Mouse (Mus musculus) inflammation-experienced regulatory T-cells, adult 6 months (primary cell): ENCODE measurements around the gene Zfp800. TPM values are rescaled to one million over a fixed set of nuclear protein-coding genes. Genes with fewer than 3 reads are reported as not detected.

ENCODE experiments used
- ATAC-seq: one replicate; pipeline ENCODE4 v1.8.0; 2017
- polyA plus RNA-seq, 3 experiments: library from polyadenylated mRNA; unstranded; fragments of 100-300 nt; shearing (Covaris generic); gene quantifications; one replicate each; pipeline ENCODE4 v1.2.1; 2017

The Zfp800 gene
- polyA plus RNA-seq, 3 experiments from 2014 or later = 25.4 to 38.2 (median 29.1) TPM

- ATAC-seq = no peak
Observed at GRCm38 (mm10) chr6:28396051-28396852, 1.6 kb downstream of the Zfp800 start.

- no peak for ATAC-seq
Observed at GRCm38 (mm10) chr6:28389038-28389437, 8.8 kb downstream of the Zfp800 start.

DNA sequence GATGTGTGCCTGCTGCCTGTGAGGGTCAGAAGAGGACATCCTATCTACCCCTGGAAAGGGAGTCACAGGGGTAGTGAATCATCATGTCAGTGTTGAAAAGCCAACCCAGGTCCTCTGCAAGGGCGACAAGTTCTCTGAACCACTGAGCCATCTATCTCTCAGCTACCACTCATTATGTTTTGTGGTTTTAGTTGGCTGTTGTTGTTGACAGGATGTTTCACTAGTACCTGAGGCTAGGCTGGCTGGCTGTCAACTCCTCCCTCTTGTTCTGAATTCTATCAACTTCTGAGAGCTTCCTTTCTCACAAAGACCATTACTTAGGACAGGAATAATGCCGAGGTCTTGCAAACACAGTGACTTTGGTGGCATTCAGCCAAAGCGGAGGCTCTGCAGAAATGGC is 12.6 kb downstream of the Zfp800 start:
- peak; percentile 41 for ATAC-seq

- no peak for ATAC-seq
Observed at GRCm38 (mm10) chr6:28381983-28382382, 15.8 kb downstream of the Zfp800 start.

DNA sequence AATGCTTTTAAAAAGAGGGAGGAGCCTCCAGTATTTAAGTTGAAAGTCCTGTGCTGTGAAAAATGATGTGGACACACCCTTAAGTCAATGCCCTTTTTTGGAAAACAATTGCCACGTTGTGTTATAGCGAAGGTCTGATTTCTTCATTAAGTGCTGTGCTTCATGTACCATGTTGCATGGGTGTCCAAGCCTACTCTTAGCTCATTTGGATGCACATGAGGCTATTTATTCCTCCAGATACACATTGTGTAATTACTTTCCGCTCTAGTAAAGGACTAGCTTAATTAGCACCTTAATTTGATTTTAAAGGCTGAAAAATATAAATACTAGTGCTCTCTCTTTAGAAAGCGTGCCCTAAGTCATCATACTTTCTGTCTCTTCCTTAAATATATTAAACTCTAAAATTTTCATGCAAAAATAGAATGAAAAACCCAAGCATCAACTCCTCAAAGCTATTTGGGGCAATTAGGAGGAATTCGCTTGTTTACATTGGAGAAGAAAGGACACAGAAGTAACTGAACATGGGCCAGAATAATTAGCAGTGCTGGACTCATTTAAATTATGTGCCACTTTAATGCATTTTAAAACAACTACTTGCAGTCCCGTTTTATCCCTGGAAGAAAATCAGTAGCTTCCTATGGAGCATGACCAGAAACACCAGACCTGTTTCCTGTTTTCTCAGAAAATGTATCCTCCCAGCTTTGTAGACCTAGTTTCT is 27.7 kb downstream of the Zfp800 start:
- ATAC-seq = no peak

DNA sequence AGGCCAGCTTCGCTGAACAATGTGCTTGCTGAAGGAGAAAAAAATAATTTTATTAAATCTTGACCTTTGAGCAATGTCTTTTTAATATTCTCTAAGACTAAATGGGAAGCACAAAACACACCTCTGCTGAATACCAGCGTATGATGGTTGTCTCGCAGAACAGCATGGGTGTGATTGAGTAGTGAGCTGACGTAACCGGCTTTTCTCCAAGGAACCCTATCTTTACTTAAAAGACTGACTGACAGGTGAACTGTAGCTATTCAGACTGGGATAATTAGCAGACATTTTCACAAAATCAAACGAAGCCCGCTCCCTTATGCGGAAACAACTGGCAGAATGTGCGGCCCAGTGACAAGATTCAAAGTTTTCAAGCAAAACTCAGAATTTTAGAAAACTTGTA is 30.2 kb downstream of the Zfp800 start:
- no peak for ATAC-seq

DNA sequence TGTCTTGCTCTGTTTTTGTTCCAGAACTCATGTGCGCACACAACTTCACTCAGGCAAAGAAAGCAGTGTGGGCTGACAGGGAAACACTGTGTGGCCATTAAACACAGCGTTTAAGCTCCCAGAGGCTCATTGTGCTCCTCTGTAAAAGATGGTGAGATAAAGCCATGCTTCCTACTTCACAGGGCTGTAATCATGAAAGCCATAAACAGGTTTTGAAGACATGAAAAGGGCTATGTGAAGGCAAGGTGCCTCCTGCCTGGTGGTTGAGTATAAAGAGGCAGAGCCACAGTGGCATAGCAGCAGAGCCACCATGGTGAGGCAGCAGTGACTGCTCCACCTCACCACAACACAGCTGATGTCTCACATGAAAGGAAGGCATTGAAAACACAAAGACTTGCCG is 46.7 kb downstream of the Zfp800 start:
- no peak for ATAC-seq

DNA sequence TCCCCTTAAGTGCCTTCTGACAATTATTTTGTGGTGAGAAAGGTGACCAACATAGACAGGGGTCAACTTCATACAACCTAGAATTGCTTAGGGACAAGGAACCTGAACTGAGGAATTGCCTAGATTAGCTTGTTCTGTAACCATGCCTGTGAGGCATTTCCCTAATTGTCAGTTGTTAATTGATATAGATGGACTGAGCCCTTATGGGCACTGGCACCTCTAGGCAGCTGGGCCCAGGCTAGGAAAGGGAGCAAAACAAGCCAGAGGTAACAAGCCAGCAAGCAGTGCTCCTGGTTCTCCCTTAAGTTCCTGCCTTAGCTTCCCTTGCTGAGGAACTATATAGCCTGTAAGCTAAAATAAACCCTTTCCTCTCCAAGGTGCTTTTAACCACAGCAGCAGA is 52.1 kb downstream of the Zfp800 start:
- ATAC-seq = no peak

DNA sequence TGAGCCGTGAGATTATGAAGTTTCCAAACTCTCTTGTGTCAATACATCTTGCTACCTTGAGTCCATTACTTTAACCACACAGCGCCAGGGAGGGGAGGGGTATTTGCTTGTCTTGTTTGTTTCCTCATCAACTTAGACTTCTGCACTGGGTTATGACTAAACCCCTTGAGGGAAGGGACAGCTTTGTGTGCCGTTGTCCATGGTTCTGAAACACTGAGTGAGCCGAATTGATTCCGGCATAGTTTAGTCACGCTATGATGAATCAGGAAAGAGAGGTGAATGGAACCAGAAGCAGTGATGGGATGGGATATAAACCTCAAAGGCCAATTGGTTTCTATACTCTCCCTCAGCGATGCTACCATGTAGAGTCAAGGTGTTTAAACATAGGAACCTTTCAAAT is 52.6 kb downstream of the Zfp800 start:
- ATAC-seq = no peak

DNA sequence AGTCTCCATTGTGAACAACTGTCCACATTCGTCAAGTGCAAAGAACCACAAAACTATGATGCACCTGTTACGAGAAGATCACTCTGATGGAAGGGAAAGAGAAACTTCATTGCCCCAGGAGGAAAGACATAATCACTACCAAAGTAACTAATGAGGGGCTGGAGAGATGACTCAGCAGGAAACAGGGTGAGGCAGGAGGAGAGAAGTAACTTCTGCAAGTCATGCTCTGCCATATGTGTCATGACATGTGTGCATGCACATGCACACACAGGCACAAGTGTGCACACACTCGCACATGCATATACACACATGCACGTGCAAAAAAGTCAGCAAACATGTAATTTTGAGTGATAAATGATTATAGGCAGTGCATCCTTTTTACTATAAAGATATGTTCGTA is 54.9 kb downstream of the Zfp800 start:
- ATAC-seq = no peak

- no peak for ATAC-seq
Observed at GRCm38 (mm10) chr6:28341174-28341573, 56.6 kb downstream of the Zfp800 start.

GRCm38 (mm10) chr6:28339410-28339809 is 58.4 kb downstream of the Zfp800 start:
- ATAC-seq = no peak

DNA sequence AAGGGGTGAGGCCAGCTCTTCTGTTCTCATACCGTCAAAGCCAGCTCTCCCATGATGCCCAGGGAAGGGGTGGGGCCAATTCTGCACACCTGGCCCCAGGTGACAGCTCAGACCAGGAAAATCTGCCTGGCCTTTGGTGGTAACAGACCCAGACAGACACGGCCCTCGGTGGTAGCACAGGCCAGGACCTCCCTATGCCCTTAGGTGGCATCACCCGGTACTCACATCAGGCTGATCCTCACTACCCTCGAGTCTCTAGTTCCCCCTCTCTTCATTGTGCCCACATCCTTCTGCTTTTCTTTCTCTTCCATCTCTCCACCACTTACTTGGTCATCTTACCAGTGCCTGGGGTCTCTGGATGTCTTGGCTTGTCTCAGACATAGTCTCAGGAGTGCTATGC is 64.1 kb downstream of the Zfp800 start:
- ATAC-seq = no peak

DNA sequence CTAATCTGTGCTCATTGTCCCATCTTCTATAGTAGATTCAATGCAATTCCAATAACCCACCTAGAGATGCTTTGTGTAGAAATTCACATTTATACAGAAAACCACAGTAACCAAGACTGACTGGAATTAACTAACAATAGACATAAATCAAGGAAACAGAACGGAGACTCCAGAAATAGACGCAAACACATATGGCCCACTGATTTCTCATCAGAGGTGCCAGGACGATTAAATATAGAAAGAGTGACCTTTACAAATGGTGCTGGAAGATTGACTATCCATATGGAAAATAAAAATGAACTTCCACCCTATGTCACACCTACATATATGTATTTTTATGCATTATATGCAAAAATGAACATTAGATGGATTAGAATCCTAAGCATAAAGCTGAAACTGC is 65.3 kb downstream of the Zfp800 start:
- no peak for ATAC-seq

DNA sequence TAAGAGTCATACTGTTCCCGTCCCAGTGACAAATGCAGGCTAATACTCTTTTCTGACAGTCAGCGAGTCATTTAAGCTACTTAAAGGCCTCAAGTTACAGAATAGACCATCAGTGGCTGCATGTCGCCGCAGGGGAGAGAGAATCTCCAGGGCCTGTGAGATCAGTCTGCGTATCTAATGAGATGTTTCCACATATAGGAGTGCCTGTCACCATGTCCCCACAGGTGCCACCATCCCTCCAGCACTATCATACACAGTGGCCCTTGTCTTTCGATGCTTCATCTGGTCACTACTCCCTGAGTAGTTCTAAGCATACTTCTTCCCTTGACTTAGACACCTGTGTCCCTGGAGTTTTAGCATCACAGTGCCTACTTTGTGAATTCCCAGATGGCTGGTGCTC is 68.0 kb downstream of the Zfp800 start:
- no peak for ATAC-seq

DNA sequence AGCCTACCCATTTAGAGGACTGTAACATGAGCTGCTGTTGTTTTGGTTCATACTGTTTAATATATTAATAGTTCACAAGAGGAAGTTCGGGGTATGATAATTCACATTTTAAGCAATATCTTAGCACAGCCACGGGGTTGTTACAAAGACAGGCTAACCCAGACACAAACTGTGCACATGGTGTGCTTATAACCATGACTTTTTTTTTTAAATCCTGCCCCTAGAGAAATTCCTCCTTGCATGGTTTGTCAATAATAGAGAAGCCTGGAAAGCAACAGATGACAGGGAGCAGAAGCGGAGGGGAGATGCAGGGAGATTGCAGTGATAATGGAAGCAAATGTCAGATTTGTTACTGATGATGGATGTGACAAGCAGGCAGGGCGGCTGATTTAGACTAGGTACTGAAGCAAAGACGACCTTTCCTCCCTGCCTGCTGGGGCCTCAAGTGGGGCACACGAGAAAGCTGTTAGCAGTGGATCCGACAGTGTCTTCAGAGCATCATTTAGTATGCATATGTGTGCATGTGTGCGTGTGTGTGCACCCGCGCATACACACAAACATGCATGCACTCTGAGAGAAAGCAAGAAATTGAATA is 68.7 kb downstream of the Zfp800 start:
- ATAC-seq = no peak

DNA sequence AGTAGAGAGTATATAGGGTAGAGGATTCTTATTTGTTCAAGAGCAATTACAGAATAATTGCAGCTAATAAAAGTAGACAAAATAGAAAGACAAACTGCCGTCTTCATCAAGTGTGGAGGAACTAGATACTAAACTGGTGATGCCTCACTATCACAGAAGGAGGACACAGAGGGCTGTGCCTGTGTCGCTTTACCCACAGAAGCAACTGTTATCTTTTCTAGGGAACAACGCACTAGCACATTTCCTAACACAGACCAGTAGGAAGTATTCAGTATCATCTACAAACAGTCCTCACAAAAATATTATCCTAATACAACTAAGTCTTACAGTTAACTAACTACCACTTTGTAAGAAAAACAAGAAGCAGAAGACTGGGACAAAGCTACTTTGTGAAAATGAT is 71.1 kb downstream of the Zfp800 start:
- no peak for ATAC-seq

- ATAC-seq = peak; percentile 21
Observed at GRCm38 (mm10) chr6:28322399-28322798, 75.4 kb downstream of the Zfp800 start.

GRCm38 (mm10) chr6:28319648-28320270 is 78.0 kb downstream of the Zfp800 start:
- ATAC-seq = no peak

GRCm38 (mm10) chr6:28318820-28319573 is 78.8 kb downstream of the Zfp800 start:
- peak; percentile 70 for ATAC-seq

DNA sequence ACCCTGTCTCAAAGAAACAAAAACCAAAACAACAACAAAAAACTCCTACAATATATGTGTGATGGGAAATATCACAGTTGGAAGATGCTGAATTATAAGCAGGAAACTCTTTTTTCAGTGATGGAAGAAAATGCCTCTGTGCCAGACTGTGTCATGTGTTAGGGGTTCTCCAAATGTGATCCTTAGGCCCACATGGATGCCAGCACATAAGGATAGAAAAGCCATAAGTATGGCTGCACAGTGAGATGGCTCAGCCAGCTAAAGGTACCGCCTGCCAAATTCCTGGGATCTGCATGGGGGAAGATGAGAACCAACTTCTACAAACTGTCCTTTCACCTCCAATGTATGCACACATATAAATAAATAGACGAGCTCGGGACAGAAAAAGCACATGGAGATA is 82.6 kb downstream of the Zfp800 start:
- ATAC-seq = no peak

GRCm38 (mm10) chr6:28312067-28312466 is 85.7 kb downstream of the Zfp800 start:
- no peak for ATAC-seq

- ATAC-seq = no peak
Observed at GRCm38 (mm10) chr6:28309692-28310091, 88.1 kb downstream of the Zfp800 start.
